Mouse (Mus musculus) heart, postnatal 14 days (tissue): ENCODE measurements around the gene Mipep. TPM values are rescaled to one million over a fixed set of nuclear protein-coding genes. Genes with fewer than 3 reads are reported as not detected.

Experiments
- DNase-seq, 2 experiments: peaks; one replicate each; pipeline ENCODE4 v3.0.0; 2021 to 2022
- intact Hi-C: fragments of 180-260 bp; cut with DNase I; formaldehyde crosslinking; loops from one replicate; pipeline ENCODE4 v1.15.1; 2025
- total RNA-seq, 2 experiments: library from RNA; stranded (reverse); gene quantifications; 2 replicates each; pipeline ENCODE4 v1.2.3; 2021

The Mipep gene
- total RNA-seq, 2 experiments from 2014 or later = 51.6 to 52.2 TPM

DNA sequence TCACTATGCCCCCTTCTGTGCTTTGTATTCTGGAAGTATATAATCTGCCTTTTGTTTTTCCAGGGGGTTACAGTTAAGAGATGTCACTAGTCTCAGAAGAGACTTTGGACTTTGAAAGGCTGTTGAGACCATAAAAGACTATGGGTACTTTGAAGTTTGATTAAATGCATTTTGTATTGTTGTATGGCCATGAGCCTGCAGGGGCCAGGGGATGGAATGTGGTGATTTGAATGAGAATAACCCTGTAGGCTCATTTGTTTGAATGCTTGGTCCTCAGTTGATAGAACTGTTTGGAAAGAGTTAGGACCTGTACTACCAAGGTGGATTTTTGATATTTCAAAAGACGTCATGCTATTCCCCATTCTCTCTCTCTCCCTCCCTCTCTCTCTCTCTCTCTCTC is 141.6 kb downstream of the Mipep start:
- intact Hi-C loops = no loop called here
- no peak for DNase-seq

DNA sequence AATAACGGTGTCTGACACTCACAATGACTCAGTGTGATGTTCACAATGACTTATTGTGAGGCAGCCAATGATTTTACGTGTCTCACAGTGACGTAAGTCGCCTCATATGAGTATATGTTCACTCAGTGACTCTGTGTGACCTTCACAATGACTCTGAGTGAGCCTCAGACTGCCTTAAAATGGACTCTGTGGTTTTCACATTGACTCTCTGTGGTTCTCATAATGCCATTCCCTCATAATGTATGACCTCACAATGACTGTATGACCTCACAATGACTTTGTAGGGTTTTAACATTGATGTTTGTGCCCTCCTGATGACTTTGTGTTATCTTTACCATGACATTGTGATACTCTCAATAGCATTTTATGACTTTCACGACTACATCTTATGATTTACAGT is 151.3 kb downstream of the Mipep start:
- intact Hi-C loops = no loop called here
- DNase-seq = no peak

DNA sequence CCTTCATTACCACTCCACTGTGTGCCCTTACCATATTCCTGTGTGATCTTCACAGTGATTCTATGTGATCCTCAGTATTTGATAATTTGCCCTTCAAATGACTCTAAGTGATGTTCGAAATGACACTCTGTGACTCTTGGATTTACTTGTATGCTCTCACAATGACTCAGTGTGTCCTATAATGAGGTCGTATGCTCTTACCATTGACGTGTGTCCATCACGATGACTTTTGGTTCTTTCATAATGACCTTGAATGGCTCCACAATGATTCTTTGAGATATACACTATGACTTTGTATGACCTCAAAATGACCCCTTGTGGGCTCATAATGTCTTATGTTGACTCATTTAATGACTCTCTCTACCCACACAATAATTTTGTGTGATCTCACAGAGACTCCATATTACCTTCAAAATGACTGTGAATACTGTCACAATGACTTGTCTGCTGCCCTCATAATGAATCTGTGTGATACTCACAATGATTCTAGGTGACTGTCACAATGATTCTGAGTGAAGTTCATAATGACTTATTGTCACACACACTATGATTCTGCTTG is 153.2 kb downstream of the Mipep start:
- intact Hi-C loops = no loop called here
- no peak for DNase-seq

Other genes starting within 250 kb of the Mipep start
- 10 to 100 TPM; 24.4 to 30.0 TPM for gene Spata13, start 150.6 kb upstream of the Mipep start, total RNA-seq
- gene C1qtnf9, start 16.4 kb upstream of the Mipep start, total RNA-seq = 10 to 100 TPM; 42.8 to 43.8 TPM